Mouse (Mus musculus) adrenal gland, adult 18-20 months (tissue): ENCODE measurements around the gene Fgfr2. TPM values are rescaled to one million over a fixed set of nuclear protein-coding genes. Genes with fewer than 3 reads are reported as not detected.
A peak's percentile ranks its signal among the peaks of the same experiment; 100 is the strongest.

Experiments used
- DNase-seq, 2 experiments: peaks; one replicate each; pipeline ENCODE4 v3.0.0; 2021 to 2022; ENCODE audit warnings: low spot score in 2 of 2
- total RNA-seq, 2 experiments: library from RNA; stranded (reverse); gene quantifications; 1 replicate in 1 of 2; 2 replicates in 1 of 2; pipeline ENCODE4 v1.2.3; 2021

Gene Fgfr2
- total RNA-seq, 2 experiments from 2014 or later: 294 to 308 TPM

GRCm38 (mm10) chr7:130273265-130273664 is 2849.9 kb downstream of the Fgfr2 start:
- DNase-seq: peak; percentile 78 to 84

DNA sequence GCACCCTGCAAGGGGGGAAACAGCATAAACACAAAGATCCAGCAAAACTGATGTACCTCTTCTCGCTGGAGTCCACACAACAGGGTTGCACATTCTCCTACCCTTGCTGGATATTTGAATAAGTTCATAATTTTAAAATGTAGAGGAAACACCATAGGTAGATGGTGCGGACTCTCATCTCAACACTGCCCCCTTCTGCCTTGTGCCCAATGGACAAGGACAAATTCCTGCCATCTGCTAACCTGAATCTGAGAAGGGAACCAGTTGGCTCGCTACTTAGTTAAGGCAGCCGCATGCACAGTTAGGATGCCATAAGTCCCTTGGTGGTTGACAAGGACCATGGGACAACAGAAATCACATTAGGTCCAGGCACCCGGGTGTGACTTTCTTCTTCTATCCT is 2852.3 kb downstream of the Fgfr2 start:
- no peak for DNase-seq

- no peak for DNase-seq
Measured at GRCm38 (mm10) chr7:130269124-130269867, 2853.9 kb downstream of the Fgfr2 start.

- DNase-seq: no peak
Measured at GRCm38 (mm10) chr7:130267099-130267498, 2856.1 kb downstream of the Fgfr2 start.

DNA sequence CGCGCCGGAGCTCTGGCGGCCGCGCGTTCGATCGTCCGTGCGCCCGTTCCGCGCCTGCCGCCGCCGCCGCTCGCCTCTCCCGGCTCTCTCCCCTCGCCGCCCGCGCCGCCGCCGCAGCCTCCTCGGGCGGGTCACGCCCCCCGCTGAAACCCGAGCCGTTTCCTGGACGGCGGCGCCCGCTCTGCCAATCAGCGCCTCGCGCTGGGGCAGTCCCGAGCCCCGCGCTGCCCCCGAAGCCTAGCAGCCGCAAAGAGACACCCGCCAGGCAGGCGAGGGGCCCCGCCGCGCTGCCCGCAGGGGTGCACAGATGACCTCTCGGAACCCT is 2857.0 kb downstream of the Fgfr2 start:
- peak; percentile 78 to 79 for DNase-seq

GRCm38 (mm10) chr7:130265319-130266165 is 2857.6 kb downstream of the Fgfr2 start:
- peak; percentile 41 to 53 for DNase-seq

DNA sequence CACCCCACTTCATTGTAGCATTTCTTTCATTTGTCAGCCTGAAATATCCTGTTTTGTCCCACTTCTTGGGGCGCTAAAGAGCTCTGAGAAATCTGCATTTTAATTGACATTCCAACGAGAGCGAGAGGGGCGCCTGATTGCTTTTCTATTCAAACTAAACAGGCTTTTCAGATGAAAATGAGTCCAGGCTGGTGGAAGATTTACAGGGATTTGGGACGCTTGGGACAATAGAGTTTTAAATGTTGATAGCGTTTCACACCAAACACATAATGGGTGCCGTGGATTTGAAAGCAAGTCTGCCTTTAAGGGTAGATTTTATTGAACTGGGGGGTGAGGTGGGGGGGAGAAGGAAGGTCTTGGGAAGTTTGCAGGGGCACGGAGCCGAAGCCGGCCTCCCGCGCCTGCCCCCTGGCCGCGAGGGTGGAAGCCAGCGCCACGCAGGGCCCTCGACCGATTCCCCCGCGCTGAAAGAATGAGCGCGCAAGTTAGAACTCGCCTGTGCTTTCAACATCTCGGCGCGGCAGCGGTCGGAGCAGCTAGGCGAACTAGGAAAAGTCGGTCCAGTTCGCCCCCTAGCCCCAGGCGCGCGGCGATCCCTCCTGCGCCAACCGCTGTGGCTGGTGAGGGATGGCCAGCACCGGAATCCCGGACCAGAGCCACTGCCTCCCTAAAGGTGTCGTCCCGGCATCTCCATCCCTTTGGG is 2858.4 kb downstream of the Fgfr2 start:
- peak; percentile 49 to 58 for DNase-seq

DNA sequence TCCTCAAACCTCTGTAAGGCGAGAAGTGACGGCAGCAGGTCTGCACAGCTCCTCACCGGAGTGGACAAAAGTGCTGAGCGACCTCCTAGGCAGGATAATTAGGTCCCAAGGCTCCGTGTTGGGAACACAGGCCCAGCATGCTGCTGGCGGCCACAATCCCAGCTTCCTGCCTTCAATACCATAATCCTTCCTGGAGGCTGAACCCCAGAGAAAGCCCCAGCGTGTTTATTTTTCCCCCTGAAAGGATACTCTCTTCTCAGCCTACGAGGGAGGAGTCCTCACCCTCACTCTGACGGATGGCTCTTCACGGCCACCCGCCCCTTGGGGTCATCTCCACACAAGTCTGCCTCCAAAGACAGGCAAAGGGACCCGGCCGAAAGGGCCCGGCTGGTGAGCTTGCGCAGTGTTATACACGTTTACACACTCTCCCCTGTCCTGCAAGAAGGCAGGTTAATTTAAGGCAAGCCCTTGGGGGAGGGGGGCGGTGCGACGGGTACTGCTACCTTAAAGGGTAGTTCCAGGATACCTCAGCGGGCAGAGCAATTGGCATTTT is 2859.3 kb downstream of the Fgfr2 start:
- DNase-seq: no peak

DNA sequence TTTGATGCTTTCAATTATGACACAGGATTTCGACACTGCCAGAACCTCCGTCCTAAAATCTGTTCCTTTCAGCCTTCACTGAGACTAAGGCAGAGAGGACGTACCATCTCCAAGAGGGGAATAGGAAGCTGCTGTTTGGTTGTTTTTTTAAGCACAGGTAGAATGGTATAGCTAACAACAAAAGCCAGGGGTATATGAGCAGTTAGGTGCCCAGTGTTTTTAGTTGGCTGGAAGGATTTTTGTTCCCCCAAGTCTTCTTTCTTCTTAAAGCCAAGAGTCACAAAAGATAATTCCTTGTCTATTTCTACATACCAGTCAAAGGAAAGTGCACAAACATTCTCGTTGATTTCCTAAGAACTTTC is 2859.9 kb downstream of the Fgfr2 start:
- DNase-seq: no peak

DNA sequence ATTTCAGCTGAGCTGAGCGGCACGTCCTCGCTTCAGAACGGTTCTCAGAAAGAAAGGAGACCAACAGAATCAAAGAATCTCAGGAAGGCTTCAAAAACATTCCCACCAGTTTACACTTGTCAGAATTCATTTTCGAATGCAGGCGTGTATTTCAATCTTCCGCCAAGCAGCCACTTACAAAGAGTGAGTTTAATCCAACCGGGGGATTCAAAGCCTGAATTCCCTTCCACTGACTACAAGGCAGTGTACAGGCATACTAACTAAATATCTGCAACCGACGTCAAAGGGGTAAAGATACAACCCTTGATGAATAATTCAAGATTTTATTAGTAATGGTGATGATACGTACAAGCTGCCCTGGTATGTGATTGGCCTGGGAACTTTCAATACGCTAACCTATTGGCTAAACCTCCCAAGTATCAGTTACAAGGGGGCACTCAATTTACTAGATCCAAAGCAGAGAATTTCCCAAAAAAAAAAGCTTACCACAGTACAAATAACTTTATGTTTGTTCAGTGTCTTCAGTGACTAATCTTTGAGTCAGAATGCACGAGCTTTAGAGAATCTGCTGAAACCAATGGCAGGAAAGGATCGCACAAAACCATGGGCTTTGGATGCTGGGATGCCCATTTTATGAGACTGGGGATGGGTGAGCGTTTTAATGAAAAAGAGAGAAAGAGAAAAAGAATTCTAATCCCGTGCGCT is 2860.5 kb downstream of the Fgfr2 start:
- no peak for DNase-seq

- DNase-seq: no peak
Measured at GRCm38 (mm10) chr7:130261684-130262527, 2861.2 kb downstream of the Fgfr2 start.

DNA sequence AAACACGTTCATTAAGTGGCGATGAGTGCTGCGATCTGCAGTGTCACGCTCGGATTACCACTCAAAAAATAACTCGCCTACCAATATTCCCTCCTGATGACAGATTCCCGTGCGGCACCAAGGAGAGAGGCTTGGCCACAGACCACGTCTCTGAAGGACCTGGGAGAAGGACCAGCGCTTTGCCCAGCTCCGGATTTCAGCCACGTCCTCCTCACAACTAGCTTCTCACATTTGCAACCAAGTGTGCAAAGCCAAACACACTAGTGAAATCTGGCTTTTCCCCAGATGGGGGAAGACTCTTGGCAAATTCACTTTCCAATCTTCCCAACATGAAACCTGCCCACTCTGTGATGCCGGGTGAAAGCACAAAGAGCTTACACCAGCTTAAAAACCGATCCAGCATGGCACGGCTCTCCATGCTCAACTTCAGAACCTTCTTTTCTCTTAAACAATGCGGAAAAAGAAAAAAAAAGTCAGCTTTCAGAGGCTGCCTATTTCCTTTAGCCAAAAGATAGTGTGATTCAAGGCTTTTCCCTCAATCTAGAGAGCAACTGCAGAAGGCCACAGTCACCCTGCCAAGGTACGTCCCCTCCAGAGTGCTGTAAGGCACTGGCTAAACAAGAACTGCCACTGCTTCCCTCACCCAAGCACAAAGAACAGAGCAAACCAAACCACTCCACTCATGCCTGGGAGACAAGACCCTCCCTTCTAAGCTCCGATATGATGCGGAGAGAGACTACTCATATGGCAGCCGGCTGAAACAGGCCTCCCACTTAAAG is 2862.1 kb downstream of the Fgfr2 start:
- no peak for DNase-seq

- no peak for DNase-seq
Measured at GRCm38 (mm10) chr7:130260060-130260459, 2863.1 kb downstream of the Fgfr2 start.

GRCm38 (mm10) chr7:130258704-130259295 is 2864.3 kb downstream of the Fgfr2 start:
- no peak for DNase-seq

DNA sequence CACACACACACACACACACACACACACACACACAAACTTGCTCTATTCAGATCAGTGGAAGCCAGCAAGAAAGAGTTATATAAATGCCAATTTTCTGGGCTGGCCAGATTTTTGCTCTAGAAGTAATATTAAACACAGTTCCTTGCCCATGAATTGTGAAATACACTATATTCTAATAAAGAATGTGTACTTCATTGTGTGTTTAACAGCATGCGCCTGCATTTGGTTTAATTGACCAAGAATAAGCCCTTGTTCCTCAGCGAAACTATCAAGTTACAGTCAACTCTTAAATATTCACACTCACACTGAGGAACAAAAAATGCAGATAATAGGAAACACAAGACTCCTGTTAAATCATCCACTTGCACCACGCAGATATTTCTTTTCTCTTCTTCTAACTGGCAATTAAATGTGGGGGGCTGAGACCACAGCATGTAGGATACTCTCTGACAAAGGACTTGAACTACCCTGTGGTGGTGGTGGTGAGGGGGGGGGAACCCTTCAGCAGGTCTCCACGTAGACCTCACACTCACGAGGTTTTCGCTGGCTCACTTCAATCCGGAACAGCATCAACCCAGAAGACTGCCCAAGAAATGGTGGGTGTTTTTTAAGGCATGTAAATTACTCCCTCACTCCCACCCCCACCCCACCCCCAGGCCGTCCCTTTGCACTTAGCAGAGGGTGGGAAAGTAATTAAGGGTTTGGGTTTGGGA is 2865.0 kb downstream of the Fgfr2 start:
- no peak for DNase-seq

GRCm38 (mm10) chr7:130253264-130253663 is 2869.9 kb downstream of the Fgfr2 start:
- no peak for DNase-seq

DNA sequence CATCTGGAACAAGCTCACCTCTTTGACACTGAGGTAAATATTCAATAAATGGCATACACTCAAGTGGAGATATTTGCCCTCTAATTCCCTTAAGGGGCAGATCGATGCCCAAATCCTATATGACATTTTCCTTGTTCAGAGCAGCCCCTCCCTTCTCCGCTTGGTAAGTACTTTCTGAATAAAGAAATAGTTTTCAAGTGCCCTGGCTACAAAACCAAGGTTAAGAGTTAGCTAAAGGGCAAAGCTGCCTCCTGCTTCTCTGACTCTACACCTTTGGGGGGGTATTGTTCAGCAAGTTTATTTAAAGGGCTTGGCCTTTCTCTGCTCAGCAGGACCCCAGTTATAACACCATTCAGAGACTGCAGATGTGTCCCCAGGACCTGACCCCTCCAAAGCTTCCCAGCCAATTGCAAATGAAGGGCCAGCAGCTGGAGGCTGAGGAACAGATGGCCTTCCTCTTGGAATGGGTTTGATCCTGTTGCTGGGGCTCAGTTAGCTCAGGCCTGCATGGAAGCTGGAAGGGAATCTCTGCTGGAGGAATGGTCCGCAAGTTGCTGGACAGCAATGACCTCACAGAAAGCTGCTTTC is 2871.1 kb downstream of the Fgfr2 start:
- no peak for DNase-seq

GRCm38 (mm10) chr7:130250994-130251393 is 2872.2 kb downstream of the Fgfr2 start:
- DNase-seq: no peak
